Mouse (Mus musculus) granulocyte monocyte progenitor cell, adult 5-6 weeks (primary cell): ENCODE results near the gene Rab27a. TPM values are rescaled to one million over a fixed set of nuclear protein-coding genes. Genes with fewer than 3 reads are reported as not detected.
A peak's percentile ranks its signal among the peaks of the same experiment; 100 is the strongest.

ENCODE experiments used
- ATAC-seq: replicated peaks from 2 replicates; pipeline ENCODE4 v1.8.0; 2016; ENCODE audit warnings: mild to moderate bottlenecking, moderate TSS enrichment, inconsistent platforms; ENCODE audit not compliant: poor library complexity, severe bottlenecking
- total RNA-seq, 2 experiments: library from RNA; stranded (forward) in 1 of 2; stranded (reverse) in 1 of 2; fragments of 200-712, 200-1000 nt in 1 of 2; fragments of >200 nt in 1 of 2; fragmentation: Nextera tagmentation in 1 of 2; gene quantifications; 2 replicates each; pipeline ENCODE4 v1.2.3; 2014 to 2017

Rab27a gene
- total RNA-seq, 2 experiments from 2014 or later = 93.0 to 171 TPM

GRCm38 (mm10) chr9:73130529-73130928 lies 85.9 kb downstream of the Rab27a start:
- 0 out of 2 replicates have a peak, but pooled peaks have one; percentile 13 for ATAC-seq

GRCm38 (mm10) chr9:73137341-73137886 lies 92.8 kb downstream of the Rab27a start:
- ATAC-seq = no peak

Other genes starting within 250 kb of the Rab27a start
- gene Prtg, start 238.0 kb upstream of the Rab27a start, total RNA-seq (2014; fragmentation: Nextera tagmentation) = 0.17 TPM in 1 of 2 replicates, not detected in the other
- not detected in 2 replicates for gene Prtg, start 238.0 kb upstream of the Rab27a start, total RNA-seq (2017)
- gene Pygo1, start 119.2 kb upstream of the Rab27a start, total RNA-seq (2014; fragmentation: Nextera tagmentation) = not detected in 2 replicates
- gene Pygo1, start 119.2 kb upstream of the Rab27a start, total RNA-seq (2017) = not detected in 2 replicates
- 3.9 TPM in 1 of 2 replicates, not detected in the other for gene Dyx1c1, start 86.1 kb upstream of the Rab27a start, total RNA-seq (2014; fragmentation: Nextera tagmentation)
- gene Dyx1c1, start 86.1 kb upstream of the Rab27a start, total RNA-seq (2017) = 0.17 and 0.52 TPM in 2 replicates
- gene Gm44503, start 86.0 kb upstream of the Rab27a start, total RNA-seq (2014; fragmentation: Nextera tagmentation) = not detected in 2 replicates
- 0.21 TPM in 1 of 2 replicates, not detected in the other for gene Gm44503, start 86.0 kb upstream of the Rab27a start, total RNA-seq (2017)
- 11.3 and 24.2 TPM in 2 replicates for gene Ccpg1os, start 59.5 kb upstream of the Rab27a start, total RNA-seq (2014; fragmentation: Nextera tagmentation)
- gene Ccpg1os, start 59.5 kb upstream of the Rab27a start, total RNA-seq (2017) = 4.4 and 11.3 TPM in 2 replicates
- 27.1 and 35.0 TPM in 2 replicates for gene Ccpg1, start 59.4 kb upstream of the Rab27a start, total RNA-seq (2014; fragmentation: Nextera tagmentation)
- 39.2 and 42.6 TPM in 2 replicates for gene Ccpg1, start 59.4 kb upstream of the Rab27a start, total RNA-seq (2017)
- gene Pigb, start 4.5 kb upstream of the Rab27a start, total RNA-seq (2014; fragmentation: Nextera tagmentation) = 32.5 and 38.2 TPM in 2 replicates
- 7.3 and 9.1 TPM in 2 replicates for gene Pigb, start 4.5 kb upstream of the Rab27a start, total RNA-seq (2017)
- 1.6 and 7.0 TPM in 2 replicates for gene Khdc3, start 57.0 kb downstream of the Rab27a start, total RNA-seq (2014; fragmentation: Nextera tagmentation)
- gene Khdc3, start 57.0 kb downstream of the Rab27a start, total RNA-seq (2017) = 1.8 TPM in 1 of 2 replicates, not detected in the other
- gene Gm20509, start 57.6 kb downstream of the Rab27a start, total RNA-seq (2014; fragmentation: Nextera tagmentation) = not detected in 2 replicates
- not detected in 2 replicates for gene Gm20509, start 57.6 kb downstream of the Rab27a start, total RNA-seq (2017)
- gene Rsl24d1, start 68.6 kb downstream of the Rab27a start, total RNA-seq (2014; fragmentation: Nextera tagmentation) = 87.9 and 106 TPM in 2 replicates
- 172 and 197 TPM in 2 replicates for gene Rsl24d1, start 68.6 kb downstream of the Rab27a start, total RNA-seq (2017)